Mouse (Mus musculus) liver, embryonic 14.5 days (tissue): ENCODE measurements around the gene Svs3b.

Source experiments
- CTCF ChIP-seq: IDR thresholded peaks from 2 replicates; pipeline ENCODE4 v1.5.1; 2016; ENCODE audit warnings: antibody characterized with exemption, low read depth, control low read depth
- EP300 ChIP-seq: IDR thresholded peaks from 2 replicates; pipeline ENCODE4 v1.6.1; 2016; ENCODE audit warnings: antibody characterized with exemption, low read depth

GRCm38 (mm10) chr2:164232671-164233070 is 23.8 kb downstream of the Svs3b start:
- TF ChIP-seq CTCF (no peak), EP300 (no peak)
